Mouse (Mus musculus) urinary bladder, adult 2 months (tissue): ENCODE measurements at regions not wholly inside any gene's neighbourhood (a gene's known extent, or its start where the extent isn't known, plus 50 kb on each side); places are given as distances from the start of the nearest gene placed in this dataset.

ENCODE experiments used
- DNase-seq: peaks from one replicate; pipeline ENCODE4 v3.0.0; 2022; ENCODE audit warnings: low spot score

DNA sequence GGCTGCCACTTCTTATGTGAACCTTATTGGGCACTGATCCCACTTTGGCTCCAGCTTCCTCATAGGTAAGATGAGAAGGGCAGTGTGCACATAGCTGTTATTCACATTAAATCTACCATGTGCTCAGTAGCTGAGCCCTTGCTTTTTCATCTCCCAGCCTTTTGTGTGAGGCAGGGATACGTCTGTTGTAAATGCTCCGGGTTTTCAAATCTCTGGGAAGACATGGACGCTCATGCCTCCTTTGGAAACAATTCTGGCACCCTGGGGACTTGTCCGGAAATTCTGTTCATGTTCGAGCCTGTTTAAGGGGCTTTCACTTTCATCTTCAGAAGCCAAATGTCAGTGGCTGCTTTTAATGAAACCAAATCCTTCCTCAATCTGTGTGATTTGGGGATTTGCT is 312.7 kb downstream of the Bcl11a start:
- no peak for DNase-seq

GRCm38 (mm10) chr11:24391385-24391784 is 313.5 kb downstream of the Bcl11a start:
- no peak for DNase-seq

DNA sequence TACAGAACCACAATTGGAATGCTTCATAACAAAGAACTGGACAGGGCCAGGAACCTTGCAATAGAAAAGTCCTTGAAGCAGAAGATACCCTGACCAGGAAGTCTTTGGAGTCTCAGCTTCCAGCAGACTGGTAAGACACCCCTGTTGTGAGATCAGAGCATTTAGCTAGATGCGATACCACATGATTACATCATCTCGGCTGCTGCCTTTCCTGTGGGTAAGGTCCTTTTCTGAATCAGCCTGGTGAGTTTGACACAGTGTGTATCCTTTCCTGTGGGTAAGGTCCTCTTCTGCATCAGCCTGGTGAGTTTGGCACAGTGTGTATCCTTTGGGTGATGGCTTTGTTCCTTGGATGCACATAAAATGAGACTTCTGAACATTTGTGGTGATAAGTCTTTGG is 317.6 kb downstream of the Bcl11a start:
- no peak for DNase-seq

GRCm38 (mm10) chr11:24396911-24397310 is 319.1 kb downstream of the Bcl11a start:
- no peak for DNase-seq

DNA sequence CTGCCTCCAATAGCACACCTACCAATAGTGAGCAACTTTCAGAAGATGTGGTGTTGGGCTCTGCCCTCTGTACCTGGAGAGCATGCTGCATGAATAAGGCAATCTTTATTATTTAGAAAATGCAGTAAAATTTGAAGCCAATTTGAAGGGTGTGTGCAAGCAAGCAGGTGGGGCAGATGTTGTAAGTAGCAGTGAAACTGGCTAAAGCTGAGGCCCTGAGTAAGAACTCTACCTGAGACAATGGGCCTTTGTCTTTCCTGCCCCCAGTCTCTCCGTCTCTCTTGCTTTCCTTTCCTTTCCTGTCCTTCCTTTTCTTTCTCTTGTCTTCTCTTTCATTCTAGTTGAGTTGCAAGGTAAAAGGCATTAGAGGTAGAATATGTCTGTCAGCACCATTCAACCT is 319.9 kb downstream of the Bcl11a start:
- no peak for DNase-seq

GRCm38 (mm10) chr11:24401151-24401550 is 323.3 kb downstream of the Bcl11a start:
- no peak for DNase-seq

DNA sequence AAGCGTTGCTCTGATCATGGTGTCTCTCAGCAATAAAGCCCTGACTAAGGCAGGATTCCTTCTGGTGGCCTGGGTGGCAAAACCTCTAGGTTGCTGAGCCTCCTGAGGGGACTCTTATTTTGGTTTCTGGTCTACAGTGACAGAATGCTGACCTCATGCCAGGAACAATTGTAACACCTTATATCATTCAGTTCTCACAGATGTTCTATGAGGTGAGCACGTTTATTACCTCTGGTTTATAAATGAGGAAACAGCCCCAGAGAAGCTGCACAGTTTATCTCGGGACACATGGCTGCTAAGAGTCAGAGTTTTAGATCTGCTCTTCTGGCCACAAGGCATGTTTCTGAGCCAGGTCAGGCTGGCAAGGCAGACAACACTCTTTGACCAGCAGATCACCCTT is 324.3 kb downstream of the Bcl11a start:
- no peak for DNase-seq

GRCm38 (mm10) chr11:24414804-24415203 is 336.9 kb downstream of the Bcl11a start:
- DNase-seq = no peak

- DNase-seq = no peak
These were observed 344.4 kb downstream of the Bcl11a start for GRCm38 (mm10) chr11:24422066-24422775.

- DNase-seq = no peak
These were observed 345.4 kb downstream of the Bcl11a start for GRCm38 (mm10) chr11:24423278-24423677.

GRCm38 (mm10) chr11:24426995-24427883 is 349.4 kb downstream of the Bcl11a start:
- no peak for DNase-seq

DNA sequence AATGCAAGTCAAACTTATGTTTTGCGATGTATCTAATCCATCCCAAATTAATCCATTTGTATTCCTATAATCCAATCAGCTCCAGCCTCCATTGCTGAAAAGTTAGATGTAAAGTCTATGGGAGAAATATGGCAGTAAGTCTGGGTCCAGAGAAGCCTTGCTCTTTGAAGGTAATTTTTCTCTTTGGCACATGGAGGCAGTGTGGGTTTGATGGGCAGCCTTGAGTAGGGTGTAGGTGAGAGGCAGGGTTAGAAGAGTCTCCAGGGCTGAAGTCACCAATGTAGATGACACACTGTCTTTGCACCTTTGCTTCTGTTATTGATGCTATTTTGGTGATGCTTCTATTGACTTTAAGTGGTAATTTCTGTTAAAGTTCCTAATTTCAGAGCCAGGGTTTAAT is 370.8 kb downstream of the Bcl11a start:
- DNase-seq = no peak

DNA sequence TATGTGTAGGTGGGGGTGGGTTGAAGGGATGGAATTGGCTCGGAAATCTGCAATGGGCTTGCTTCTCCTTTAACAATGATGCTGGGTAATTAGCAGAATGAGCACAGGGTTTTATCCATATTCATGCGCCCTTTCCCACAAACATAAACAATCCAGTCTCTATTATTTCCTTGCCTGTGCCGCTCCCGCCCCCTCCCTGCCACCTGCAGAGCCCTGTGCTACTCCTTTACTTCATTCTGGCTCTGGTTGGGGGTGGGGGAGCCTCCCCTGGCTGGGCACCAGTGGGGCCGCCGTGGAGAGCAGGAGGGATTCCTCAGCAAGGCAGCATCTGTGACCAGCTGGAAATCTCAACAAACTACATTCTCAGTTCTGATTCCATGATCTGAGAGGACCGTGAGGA is 374.4 kb downstream of the Bcl11a start:
- DNase-seq = no peak

DNA sequence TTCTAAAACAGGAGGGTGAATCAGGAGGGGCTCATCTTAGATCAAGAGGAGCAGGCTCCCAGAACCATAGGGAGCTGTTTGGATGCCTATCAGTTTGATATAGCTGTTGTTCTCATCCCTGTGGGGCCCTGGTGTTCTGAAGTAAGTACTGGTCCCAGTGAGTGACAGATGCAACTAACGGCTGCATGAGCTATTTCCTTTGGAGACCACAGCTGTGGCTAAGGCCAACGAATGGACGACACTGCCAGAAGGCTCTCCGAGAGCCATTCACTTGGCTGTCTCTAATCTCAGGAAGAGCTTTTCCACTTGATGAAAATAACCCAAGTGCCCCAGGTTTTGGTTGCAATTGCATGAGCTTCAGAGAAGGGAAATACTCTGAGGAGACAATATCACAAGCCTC is 386.8 kb downstream of the Bcl11a start:
- no peak for DNase-seq

GRCm38 (mm10) chr11:24467458-24467857 is 389.6 kb downstream of the Bcl11a start:
- DNase-seq = no peak

- DNase-seq = no peak
These were observed 392.6 kb downstream of the Bcl11a start for GRCm38 (mm10) chr11:24470469-24470868.

- no peak for DNase-seq
These were observed 394.9 kb downstream of the Bcl11a start for GRCm38 (mm10) chr11:24472617-24473367.

DNA sequence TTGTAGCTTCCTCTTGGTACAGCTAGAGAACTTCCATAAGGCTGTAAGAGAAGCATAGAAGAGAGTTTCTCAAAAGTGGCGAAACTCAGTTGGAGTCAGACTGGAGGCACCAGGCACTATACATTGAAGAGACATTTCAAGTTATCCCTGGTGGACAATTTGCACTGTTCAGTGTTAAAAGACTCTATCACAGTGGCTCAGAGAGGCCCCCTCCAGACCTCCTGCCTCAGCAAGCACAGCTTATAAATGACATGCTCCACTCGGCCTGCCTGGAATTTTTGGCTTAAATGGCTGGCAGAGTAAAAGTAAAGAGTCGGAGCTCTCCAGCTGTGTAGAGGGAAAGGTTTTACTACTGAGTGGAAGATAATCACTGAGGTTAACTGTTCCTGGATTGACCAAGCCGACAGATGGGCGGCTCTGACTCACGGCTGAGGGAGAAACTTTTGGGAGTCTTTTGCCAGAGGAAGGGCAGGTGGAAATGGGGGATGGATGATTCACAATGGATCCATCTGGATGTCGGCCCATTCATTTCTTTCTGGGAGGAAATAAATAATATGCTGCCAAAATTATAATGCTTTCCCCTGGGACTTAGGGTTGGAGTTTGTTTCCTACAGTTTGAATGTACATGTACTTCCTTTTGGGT is 395.6 kb downstream of the Bcl11a start:
- no peak for DNase-seq

DNA sequence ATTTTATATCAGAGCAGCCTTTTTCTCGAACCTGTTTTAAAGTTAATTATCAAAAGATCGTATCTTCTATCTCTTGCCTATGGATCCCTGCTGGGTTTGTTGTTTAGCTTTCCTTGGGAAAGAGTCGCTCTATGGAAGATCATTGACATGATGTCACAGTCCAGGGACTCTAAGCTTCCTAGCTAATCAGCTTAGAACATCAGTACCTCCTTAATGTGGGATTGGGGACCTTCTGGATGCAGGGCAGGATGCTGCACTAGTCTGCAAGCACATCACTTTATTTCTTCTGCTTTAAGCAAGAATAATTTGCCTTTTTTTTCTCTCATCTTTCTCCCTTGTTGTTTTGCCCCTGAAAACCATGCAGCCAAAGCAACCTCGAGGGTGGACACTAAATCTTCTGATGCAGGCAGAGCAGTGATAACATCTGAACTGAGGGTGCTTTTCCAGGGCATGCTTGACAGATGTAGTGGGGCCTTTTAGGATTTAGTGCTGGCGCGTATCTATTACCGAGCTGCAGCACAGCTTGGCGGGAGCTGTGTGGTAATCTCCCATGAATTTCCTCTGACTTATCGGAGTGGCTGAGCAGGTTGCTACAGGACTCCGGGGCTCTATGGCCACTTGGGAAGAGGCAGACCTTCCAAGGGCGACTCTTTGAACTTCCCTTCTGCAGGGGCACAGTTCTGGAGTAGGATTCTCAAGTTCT is 425.0 kb downstream of the Bcl11a start:
- DNase-seq = no peak

GRCm38 (mm10) chr11:24515568-24515967 is 437.7 kb downstream of the Bcl11a start:
- DNase-seq = no peak

DNA sequence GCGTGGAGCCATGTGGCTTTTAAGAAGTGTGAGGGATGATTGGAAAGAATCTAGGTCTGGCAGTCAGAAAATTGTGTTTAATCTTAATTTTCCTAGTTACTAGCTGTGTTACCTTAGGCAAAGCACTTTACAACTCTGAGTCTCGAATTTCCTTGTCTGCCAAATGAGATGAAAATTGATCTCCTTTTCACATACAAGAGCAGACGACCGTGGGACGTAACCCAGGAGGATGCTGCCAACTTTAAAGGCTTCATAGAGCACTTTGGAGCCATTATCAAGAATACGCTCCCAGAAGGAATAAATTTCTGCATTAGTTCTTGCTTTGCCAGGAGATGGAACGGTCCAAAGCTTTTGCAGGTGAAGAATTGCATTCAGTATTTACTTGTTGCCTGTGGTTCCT is 457.6 kb downstream of the Bcl11a start:
- no peak for DNase-seq
